Mouse (Mus musculus) cortical plate, adult 2 months (tissue): Measurements from ENCODE around the gene Nat10.
A peak's percentile ranks its signal among the peaks of the same experiment; 100 is the strongest.

Experiments used
- CTCF ChIP-seq: fragments of 200-500 bp; IDR thresholded peaks from 2 replicates; pipeline ENCODE4 v1.5.1; 2011; ENCODE audit warnings: mild to moderate bottlenecking, control low read depth, low read length; ENCODE audit not compliant: insufficient read depth; ENCODE audit errors: extremely low read depth
- POLR2A ChIP-seq: fragments of 200-500 bp; IDR thresholded peaks from 2 replicates; pipeline ENCODE4 v1.6.1; 2011; ENCODE audit warnings: mild to moderate bottlenecking, low read length, control low read depth; ENCODE audit not compliant: insufficient read depth; ENCODE audit errors: extremely low read depth

GRCm38 (mm10) chr2:103797491-103798009 lies 36.5 kb upstream of the Nat10 start, which contains the start of gene Caprin1:
- no peak for TF ChIP-seq CTCF
- TF ChIP-seq POLR2A: peak; percentile 76
